Mouse (Mus musculus) brain, embryonic 14.5 days (tissue): Measurements from ENCODE around the gene 4930579F01Rik. TPM values are rescaled to one million over a fixed set of nuclear protein-coding genes. Genes with fewer than 3 reads are reported as not detected.
"Not testable (repeated sequence)": the region's sequence is repeated elsewhere in the genome, so short reads cannot be mapped to it uniquely, and the experiment has no call there.

ENCODE experiments used
- DNase-seq: peaks from one replicate; pipeline ENCODE4 v3.0.0-alpha.2; 2011; ENCODE audit warnings: low read depth
- CTCF ChIP-seq: fragments of 200-500 bp; IDR thresholded peaks from 2 replicates; pipeline ENCODE4 v1.5.1; 2012; ENCODE audit warnings: inconsistent platforms, mild to moderate bottlenecking, moderate library complexity, borderline replicate concordance; ENCODE audit not compliant: insufficient read depth, insufficient read length; ENCODE audit errors: extremely low read depth
- POLR2A ChIP-seq: fragments of 200-500 bp; IDR thresholded peaks from 2 replicates; pipeline ENCODE4 v1.6.1; 2012; ENCODE audit warnings: mild to moderate bottlenecking, inconsistent platforms, borderline replicate concordance; ENCODE audit not compliant: poor library complexity, insufficient read depth, insufficient read length, severe bottlenecking; ENCODE audit errors: extremely low read depth
- polyA plus RNA-seq: library from polyadenylated mRNA; depleted of rRNA; stranded (reverse); fragments of >200 nt; gene quantifications from 2 replicates; pipeline ENCODE4 v1.2.3, GENCODE M21; 2012

The 4930579F01Rik gene
- polyA plus RNA-seq, 1 experiment, result not detected

DNA sequence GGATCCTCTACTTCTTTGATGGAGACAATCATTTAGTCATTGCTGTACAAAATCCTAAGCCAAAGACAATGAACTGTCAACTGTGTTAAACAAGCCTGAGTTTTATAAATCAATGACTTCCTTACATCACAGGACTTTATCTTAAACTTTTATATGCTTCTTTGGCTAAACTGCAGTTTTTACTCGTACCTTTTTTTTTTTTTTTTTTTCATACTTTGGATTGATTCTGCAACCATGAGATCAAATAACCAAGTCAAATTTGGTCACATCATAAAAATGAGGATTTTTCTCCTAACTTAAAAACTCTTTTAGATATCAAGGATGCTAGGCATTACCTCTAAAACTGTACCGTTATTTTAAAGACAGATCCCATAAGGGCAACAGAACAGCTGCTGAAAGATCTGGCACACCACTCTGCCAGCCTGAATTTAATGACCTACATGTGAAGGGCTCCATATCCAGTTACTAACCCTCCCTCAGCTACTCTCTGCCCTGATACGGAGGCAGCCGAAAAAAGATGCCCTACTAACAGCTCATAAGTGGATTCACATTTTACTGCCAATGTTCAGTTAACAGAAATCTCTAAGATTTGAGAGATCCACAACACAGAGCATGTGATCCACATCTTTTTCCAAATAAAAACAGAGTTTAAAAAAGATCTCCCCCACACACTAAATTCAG lies 51.4 kb downstream of the 4930579F01Rik start:
- DNase-seq, result peak; percentile 53
- TF ChIP-seq POLR2A (no peak), CTCF (no peak)

GRCm38 (mm10) chr3:138139663-138140062 lies 54.0 kb downstream of the 4930579F01Rik start:
- DNase-seq, result no peak
- TF ChIP-seq POLR2A (no peak), CTCF (no peak)

DNA sequence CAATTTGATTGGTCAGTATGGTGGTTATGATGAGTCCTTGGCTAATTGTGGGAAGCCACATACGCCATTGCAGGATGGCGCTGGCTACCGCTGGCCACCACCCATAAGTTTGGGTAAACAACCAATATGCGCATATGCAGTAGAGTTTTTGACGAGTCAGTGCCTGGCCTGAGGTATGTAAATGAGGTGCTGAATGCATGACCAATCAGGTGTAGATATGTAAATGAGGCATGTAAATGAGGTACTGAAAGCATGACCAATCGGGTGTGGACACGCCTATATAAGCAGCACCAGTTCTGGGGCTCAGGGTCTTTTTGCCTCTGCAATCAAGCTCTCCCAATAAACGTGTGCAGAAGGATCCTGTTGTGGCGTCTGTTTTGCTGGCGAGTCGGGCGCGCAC lies 55.5 kb downstream of the 4930579F01Rik start:
- not testable (repeated sequence) for DNase-seq

DNA sequence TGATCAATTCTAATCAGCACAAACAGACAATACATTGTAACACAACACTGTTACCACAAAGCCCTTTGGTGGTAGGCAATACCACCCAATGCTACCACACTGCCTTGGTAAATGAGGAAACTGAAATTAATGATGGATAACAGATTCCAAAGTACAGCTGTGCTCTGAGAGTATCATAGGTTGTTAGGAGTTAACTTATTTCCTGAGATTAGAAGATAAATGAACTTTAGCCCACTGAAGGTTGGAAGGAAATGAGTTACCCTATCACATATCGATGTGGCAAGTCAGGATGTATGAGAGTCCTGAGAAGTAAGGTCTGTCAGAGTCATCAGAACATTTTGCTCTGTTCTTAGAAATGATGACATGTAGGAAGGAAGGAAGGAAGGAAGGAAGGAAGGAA lies 59.1 kb downstream of the 4930579F01Rik start:
- TF ChIP-seq CTCF (no peak), POLR2A (no peak)

GRCm38 (mm10) chr3:138133916-138134315 lies 59.7 kb downstream of the 4930579F01Rik start:
- no peak for TF ChIP-seq CTCF
- TF ChIP-seq POLR2A, result no peak
- no peak for DNase-seq

More for the DNA sequence above, 59.1 kb downstream of the 4930579F01Rik start:
- DNase-seq, result no peak

- no peak for DNase-seq
- TF ChIP-seq CTCF (no peak), POLR2A (no peak)
Measured at GRCm38 (mm10) chr3:138133463-138133862, 60.2 kb downstream of the 4930579F01Rik start.

DNA sequence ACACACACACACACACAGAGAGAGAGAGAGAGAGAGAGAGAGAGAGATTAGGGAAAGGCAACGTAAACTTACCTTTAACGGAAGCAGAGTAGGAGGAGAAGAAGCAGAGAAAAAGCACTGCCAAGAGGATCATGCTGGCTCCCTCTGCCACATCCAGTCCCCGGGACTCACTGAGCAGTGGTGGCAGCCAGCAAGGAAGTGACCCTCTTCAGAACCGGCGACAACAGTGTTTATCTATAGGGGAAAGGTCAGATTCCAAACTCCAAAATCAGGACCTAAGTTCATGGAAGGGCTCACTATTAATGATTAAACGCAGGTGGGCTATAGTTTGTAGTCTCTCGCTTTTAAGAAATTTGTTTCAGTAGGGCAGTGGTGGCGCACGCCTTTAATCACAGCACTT lies 62.5 kb downstream of the 4930579F01Rik start:
- DNase-seq, result no peak
- TF ChIP-seq CTCF (no peak), POLR2A (no peak)

GRCm38 (mm10) chr3:138130692-138131091 lies 62.9 kb downstream of the 4930579F01Rik start:
- DNase-seq, result peak; percentile 37

GRCm38 (mm10) chr3:138129110-138129509 lies 64.5 kb downstream of the 4930579F01Rik start:
- no peak for DNase-seq
- no peak for TF ChIP-seq POLR2A
- TF ChIP-seq CTCF, result no peak

More at GRCm38 (mm10) chr3:138130692-138131091, 62.9 kb downstream of the 4930579F01Rik start:
- no peak for TF ChIP-seq POLR2A
- no peak for TF ChIP-seq CTCF

GRCm38 (mm10) chr3:138123842-138124241 lies 69.8 kb downstream of the 4930579F01Rik start:
- DNase-seq, result no peak
- no peak for TF ChIP-seq POLR2A
- no peak for TF ChIP-seq CTCF

GRCm38 (mm10) chr3:138121461-138121860 lies 72.2 kb downstream of the 4930579F01Rik start:
- no peak for DNase-seq
- TF ChIP-seq POLR2A (no peak), CTCF (no peak)

GRCm38 (mm10) chr3:138119444-138120105 lies 74.0 kb downstream of the 4930579F01Rik start:
- TF ChIP-seq CTCF, result no peak
- TF ChIP-seq POLR2A, result no peak

More at GRCm38 (mm10) chr3:138119444-138120105, 74.0 kb downstream of the 4930579F01Rik start:
- DNase-seq, result no peak
